Mouse (Mus musculus) kidney, embryonic 14.5 days (tissue): ENCODE measurements around the gene Foxp1. TPM values are rescaled to one million over a fixed set of nuclear protein-coding genes. Genes with fewer than 3 reads are reported as not detected.

Experiments
- ATAC-seq: fragments of 200-750 bp; cut with Nextera tagmentation; 2 replicates; pipeline ENCODE4 v1.8.0; 2017; ENCODE audit warnings: moderate number of reproducible peaks, mild to moderate bottlenecking, moderate TSS enrichment, moderate library complexity; ENCODE audit not compliant: low FRiP score, low TSS enrichment
- H3K27ac ChIP-seq: fragments of 300-500 bp; sonication (generic); 2 replicates; pipeline ENCODE4 v1.5.1; 2014; ENCODE audit warnings: low read depth, mild to moderate bottlenecking, low read length, moderate library complexity, mixed read lengths
- H3K27me3 ChIP-seq: fragments of 300-500 bp; sonication (generic); 2 replicates; pipeline ENCODE4 v1.6.1; 2014; ENCODE audit warnings: mild to moderate bottlenecking, low read length; ENCODE audit not compliant: control insufficient read depth, insufficient read depth
- H3K36me3 ChIP-seq: fragments of 300-500 bp; sonication (generic); 2 replicates; pipeline ENCODE4 v1.6.1; 2014; ENCODE audit warnings: low read length, mixed read lengths; ENCODE audit not compliant: control insufficient read depth, insufficient read depth
- H3K4me1 ChIP-seq: fragments of 300-500 bp; sonication (generic); 2 replicates; pipeline ENCODE4 v1.6.1; 2014; ENCODE audit warnings: low read length, mixed read lengths; ENCODE audit not compliant: control insufficient read depth, insufficient read depth
- H3K4me2 ChIP-seq: fragments of 300-500 bp; sonication (generic); replicated peaks from 2 replicates; pipeline ENCODE4 v1.6.1; 2014; ENCODE audit warnings: low read depth, mild to moderate bottlenecking, low read length
- H3K4me3 ChIP-seq: fragments of 300-500 bp; sonication (generic); 2 replicates; pipeline ENCODE4 v1.5.1; 2014; ENCODE audit warnings: mild to moderate bottlenecking, low read length
- H3K9ac ChIP-seq: fragments of 300-500 bp; sonication (generic); 2 replicates; pipeline ENCODE4 v1.6.1; 2014; ENCODE audit warnings: low read depth, mild to moderate bottlenecking, low read length, moderate library complexity
- H3K9me3 ChIP-seq: fragments of 300-500 bp; sonication (generic); 2 replicates; pipeline ENCODE4 v1.6.1; 2016; ENCODE audit warnings: low read length; ENCODE audit not compliant: control insufficient read depth
- WGBS: fragments of 180-500 bp; shearing (Covaris S2); extraction: QIAGEN DNeasy Blood & Tissue Kit; methylation state at CpG from one replicate; pipeline ENCODE4 v1.1.7; 2014; 5-methylcytosine and 5-hydroxymethylcytosine counted together
- polyA plus RNA-seq: library from polyadenylated mRNA; unstranded; fragments of >200 nt; fragmentation: Nextera tagmentation; extraction: Ambion mirVana; gene quantifications from 2 replicates; pipeline ENCODE4 v1.2.1, GENCODE M21; 2014

The Foxp1 gene
- polyA plus RNA-seq, 1 experiment from 2014 or later = 67.4 TPM

- no peak overlapping the region for H3K27ac ChIP-seq
- no peak for ATAC-seq
- no peak overlapping the region for H3K4me2 ChIP-seq
- no peaks in the 10 kb centered on the region for H3K9me3 ChIP-seq
- H3K4me3 ChIP-seq = no peak overlapping the region
- no peaks in the 10 kb centered on the region for H3K36me3 ChIP-seq
- WGBS = 49% methylated on average over 6 of the region's 6 CpGs
- H3K27me3 ChIP-seq = no peaks in the 10 kb centered on the region
- no peaks in the 10 kb centered on the region for H3K4me1 ChIP-seq
- H3K9ac ChIP-seq = no peak overlapping the region
These were observed 158.0 kb downstream of the Foxp1 start for GRCm38 (mm10) chr6:99364545-99364944.

GRCm38 (mm10) chr6:99360581-99360980, 161.9 kb downstream of the Foxp1 start:
- no peak overlapping the region for H3K27ac ChIP-seq

GRCm38 (mm10) chr6:99359765-99360499, 162.6 kb downstream of the Foxp1 start:
- ATAC-seq = no peak
- Histone ChIP-seq H3K4me3 (no peak overlapping the region), H3K9me3 (no peaks in the 10 kb centered on the region), H3K4me2 (no peak overlapping the region), H3K27me3 (no peaks in the 10 kb centered on the region), H3K4me1 (no peaks in the 10 kb centered on the region), H3K36me3 (no peaks in the 10 kb centered on the region), H3K9ac (no peak overlapping the region), H3K27ac (no peak overlapping the region)
- WGBS = 80% methylated on average over 6 of the region's 6 CpGs

More at GRCm38 (mm10) chr6:99360581-99360980, 161.9 kb downstream of the Foxp1 start:
- Histone ChIP-seq H3K4me1 (no peaks in the 10 kb centered on the region), H3K4me2 (no peak overlapping the region), H3K27me3 (no peaks in the 10 kb centered on the region), H3K36me3 (no peaks in the 10 kb centered on the region), H3K9me3 (no peaks in the 10 kb centered on the region), H3K4me3 (no peak overlapping the region), H3K9ac (no peak overlapping the region)
- ATAC-seq = no peak
- 83% methylated on average over 4 of the region's 4 CpGs for WGBS

- Histone ChIP-seq H3K4me1 (no peaks in the 10 kb centered on the region), H3K9ac (no peak overlapping the region), H3K4me2 (no peak overlapping the region), H3K9me3 (no peaks in the 10 kb centered on the region), H3K36me3 (no peaks in the 10 kb centered on the region), H3K27me3 (no peaks in the 10 kb centered on the region), H3K27ac (no peak overlapping the region), H3K4me3 (no peak overlapping the region)
- WGBS = 76% methylated on average over 9 of the region's 9 CpGs
- ATAC-seq = no peak
These were observed 163.4 kb downstream of the Foxp1 start for GRCm38 (mm10) chr6:99359036-99359698.

GRCm38 (mm10) chr6:99357931-99358330, 164.6 kb downstream of the Foxp1 start:
- Histone ChIP-seq H3K4me3 (no peak overlapping the region), H3K4me2 (no peak overlapping the region), H3K27me3 (no peaks in the 10 kb centered on the region), H3K27ac (no peak overlapping the region), H3K9me3 (no peaks in the 10 kb centered on the region), H3K9ac (no peak overlapping the region), H3K36me3 (no peaks in the 10 kb centered on the region), H3K4me1 (no peaks in the 10 kb centered on the region)
- ATAC-seq = no peak
- 92% methylated on average over 2 of the region's 2 CpGs for WGBS

- WGBS = 75% methylated on average over 2 of the region's 2 CpGs
- Histone ChIP-seq H3K9ac (no peak overlapping the region), H3K4me1 (no peaks in the 10 kb centered on the region), H3K27me3 (no peaks in the 10 kb centered on the region), H3K4me3 (no peak overlapping the region), H3K9me3 (no peaks in the 10 kb centered on the region), H3K4me2 (no peak overlapping the region), H3K27ac (no peak overlapping the region), H3K36me3 (no peaks in the 10 kb centered on the region)
- ATAC-seq = no peak
These were observed 168.2 kb downstream of the Foxp1 start for GRCm38 (mm10) chr6:99354338-99354737.

- no peak for ATAC-seq
- no peaks in the 10 kb centered on the region for H3K36me3 ChIP-seq
- no peak overlapping the region for H3K9ac ChIP-seq
- H3K4me3 ChIP-seq = no peak overlapping the region
- H3K4me2 ChIP-seq = no peak overlapping the region
- H3K4me1 ChIP-seq = no peaks in the 10 kb centered on the region
- no peaks in the 10 kb centered on the region for H3K9me3 ChIP-seq
- WGBS = 84% methylated on average over 2 of the region's 2 CpGs
- H3K27me3 ChIP-seq = no peaks in the 10 kb centered on the region
- H3K27ac ChIP-seq = no peak overlapping the region
These were observed 169.1 kb downstream of the Foxp1 start for GRCm38 (mm10) chr6:99353441-99353840.

- no peaks in the 10 kb centered on the region for H3K36me3 ChIP-seq
- no peak; the same call in 1 of the 2 replicates for ATAC-seq
- no peak overlapping the region for H3K27ac ChIP-seq
- H3K4me3 ChIP-seq = no peak overlapping the region
- 56% methylated on average over 3 of the region's 3 CpGs for WGBS
- no peaks in the 10 kb centered on the region for H3K9me3 ChIP-seq
- no peak overlapping the region for H3K4me2 ChIP-seq
- no peaks in the 10 kb centered on the region for H3K4me1 ChIP-seq
- H3K9ac ChIP-seq = no peak overlapping the region
- no peaks in the 10 kb centered on the region for H3K27me3 ChIP-seq
These were observed 172.0 kb downstream of the Foxp1 start for GRCm38 (mm10) chr6:99350566-99350965.

- Histone ChIP-seq H3K4me1 (no peaks in the 10 kb centered on the region), H3K9me3 (no peaks in the 10 kb centered on the region), H3K4me3 (no peak overlapping the region), H3K27me3 (no peaks in the 10 kb centered on the region), H3K4me2 (no peak overlapping the region), H3K36me3 (no peaks in the 10 kb centered on the region), H3K9ac (no peak overlapping the region), H3K27ac (no peak overlapping the region)
- ATAC-seq = no peak
- WGBS = 69% methylated on average over 5 of the region's 5 CpGs
These were observed 172.4 kb downstream of the Foxp1 start for GRCm38 (mm10) chr6:99350156-99350555.
